Mouse (Mus musculus) forebrain, embryonic 13.5 days (tissue): ENCODE measurements around the gene Col18a1. TPM values are rescaled to one million over a fixed set of nuclear protein-coding genes. Genes with fewer than 3 reads are reported as not detected.
A peak's percentile ranks its signal among the peaks of the same experiment; 100 is the strongest.

Experiments
- ATAC-seq: fragments of 200-750 bp; cut with Nextera tagmentation; 2 replicates; pipeline ENCODE4 v1.8.0; 2017
- H3K27ac ChIP-seq: fragments of 300-500 bp; sonication (generic); 2 replicates; pipeline ENCODE4 v1.5.1; 2015; ENCODE audit warnings: inconsistent platforms, mild to moderate bottlenecking, moderate library complexity
- H3K27me3 ChIP-seq: fragments of 300-500 bp; sonication (generic); 2 replicates; pipeline ENCODE4 v1.6.1; 2015; ENCODE audit warnings: mild to moderate bottlenecking, inconsistent platforms
- H3K36me3 ChIP-seq: fragments of 300-500 bp; sonication (generic); 2 replicates; pipeline ENCODE4 v1.6.1; 2015; ENCODE audit warnings: mild to moderate bottlenecking, inconsistent platforms; ENCODE audit not compliant: poor library complexity, severe bottlenecking
- H3K4me1 ChIP-seq: fragments of 300-500 bp; sonication (generic); 2 replicates; pipeline ENCODE4 v1.6.1; 2015; ENCODE audit warnings: inconsistent platforms
- H3K4me2 ChIP-seq: fragments of 300-500 bp; sonication (generic); 2 replicates; pipeline ENCODE4 v1.6.1; 2015; ENCODE audit warnings: inconsistent platforms, mild to moderate bottlenecking, moderate library complexity
- H3K4me3 ChIP-seq: fragments of 300-500 bp; sonication (generic); 2 replicates; pipeline ENCODE4 v1.5.1; 2015; ENCODE audit warnings: mild to moderate bottlenecking, inconsistent platforms
- H3K9ac ChIP-seq: fragments of 300-500 bp; sonication (generic); 2 replicates; pipeline ENCODE4 v1.6.1; 2015; ENCODE audit warnings: mild to moderate bottlenecking, inconsistent platforms
- H3K9me3 ChIP-seq: fragments of 300-500 bp; sonication (generic); replicated peaks from 2 replicates; pipeline ENCODE4 v1.6.1; 2016; ENCODE audit warnings: inconsistent platforms
- WGBS: fragments of 180-500 bp; shearing (Covaris S2); methylation state at CpG from one replicate; pipeline ENCODE4 v1.1.7; 2015; 5-methylcytosine and 5-hydroxymethylcytosine counted together
- polyA plus RNA-seq: library from polyadenylated mRNA; unstranded; fragments of >200 nt; fragmentation: Nextera tagmentation; extraction: Ambion mirVana; gene quantifications from 2 replicates; pipeline ENCODE4 v1.2.1, GENCODE M21; 2015

Gene Col18a1
- polyA plus RNA-seq, 1 experiment from 2014 or later: 35.5 TPM

DNA sequence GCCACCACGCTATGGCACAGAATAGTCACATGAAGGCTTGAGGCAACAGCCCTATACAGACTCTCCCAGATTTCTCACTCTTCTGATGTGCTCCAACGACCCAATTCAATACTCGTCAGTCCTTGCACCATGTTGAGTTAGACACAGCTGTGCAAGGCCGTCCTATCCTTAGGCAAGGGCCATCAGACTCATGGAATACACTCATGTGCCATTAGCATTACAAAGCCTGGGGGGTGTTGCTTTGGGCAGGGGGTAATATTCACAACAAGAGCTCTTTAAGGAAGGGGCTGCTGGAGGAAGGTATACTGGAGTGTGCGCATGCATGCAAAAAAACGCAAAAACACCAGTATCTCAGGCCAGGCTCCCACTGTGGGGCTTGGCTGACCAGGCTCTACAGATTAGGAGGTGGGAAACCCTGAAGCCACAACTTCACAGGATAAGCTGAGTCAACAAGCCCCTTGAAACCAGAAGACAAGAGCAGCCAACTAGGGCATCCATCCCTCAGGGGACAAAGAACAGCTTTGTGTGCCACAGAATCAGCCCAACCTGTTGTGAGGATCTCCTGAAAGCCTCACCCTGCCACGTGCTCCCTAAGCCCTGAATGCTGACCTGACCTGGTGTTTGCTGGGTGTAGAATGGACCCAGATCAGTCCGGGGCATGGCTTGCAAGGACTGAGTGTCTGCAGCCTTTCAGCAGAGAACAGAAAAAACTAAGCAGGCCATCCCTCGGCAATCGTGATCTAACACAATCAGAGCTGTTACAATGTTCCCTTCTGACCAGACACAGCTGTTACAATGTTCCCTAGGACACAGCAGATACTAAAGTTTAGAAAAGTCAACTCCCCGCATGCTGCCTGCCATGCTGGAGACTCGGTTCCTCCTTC is 69.1 kb downstream of the Col18a1 start:
- peaks cover 8% of the 10 kb centered on the region for H3K4me1 ChIP-seq
- ATAC-seq: no peak
- peaks cover 12% of the 10 kb centered on the region for H3K9me3 ChIP-seq
- no peak overlapping the region for H3K4me3 ChIP-seq
- 50% methylated on average over 12 of the region's 12 CpGs for WGBS
- no peak overlapping the region for H3K9ac ChIP-seq
- peaks cover 25% of the 10 kb centered on the region; the same call in 1 of the 2 replicates for H3K36me3 ChIP-seq
- H3K4me2 ChIP-seq: no peak overlapping the region
- no peaks in the 10 kb centered on the region for H3K27me3 ChIP-seq
- no peak overlapping the region for H3K27ac ChIP-seq

DNA sequence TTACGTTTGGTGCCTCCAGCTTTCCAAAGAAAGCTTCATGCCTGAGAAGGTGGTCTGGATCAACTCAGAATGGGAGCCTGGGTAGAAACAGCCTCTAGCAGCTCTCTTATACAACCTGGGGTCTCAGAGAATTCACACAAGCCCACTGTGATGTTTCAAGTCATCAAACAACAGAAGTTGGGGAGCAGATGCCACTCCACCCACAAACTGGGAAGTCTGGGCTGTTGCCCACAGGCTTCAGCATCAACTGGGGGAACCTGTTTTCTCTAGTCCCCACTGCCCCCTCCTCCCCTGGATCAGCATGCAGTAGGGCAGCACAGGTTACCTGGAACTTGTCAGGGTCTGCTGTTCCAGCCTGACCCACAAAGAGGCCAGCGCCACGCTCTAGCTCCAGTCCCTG is 70.7 kb downstream of the Col18a1 start:
- Histone ChIP-seq H3K36me3 (peaks cover 26% of the 10 kb centered on the region; the same call in 1 of the 2 replicates), H3K4me3 (no peak overlapping the region), H3K9ac (no peak overlapping the region), H3K27me3 (no peaks in the 10 kb centered on the region), H3K4me2 (no peak overlapping the region), H3K27ac (no peak overlapping the region), H3K9me3 (peaks cover 13% of the 10 kb centered on the region), H3K4me1 (peaks cover 8% of the 10 kb centered on the region)
- no peak for ATAC-seq
- over 99% methylated on average over 3 of the region's 3 CpGs for WGBS

DNA sequence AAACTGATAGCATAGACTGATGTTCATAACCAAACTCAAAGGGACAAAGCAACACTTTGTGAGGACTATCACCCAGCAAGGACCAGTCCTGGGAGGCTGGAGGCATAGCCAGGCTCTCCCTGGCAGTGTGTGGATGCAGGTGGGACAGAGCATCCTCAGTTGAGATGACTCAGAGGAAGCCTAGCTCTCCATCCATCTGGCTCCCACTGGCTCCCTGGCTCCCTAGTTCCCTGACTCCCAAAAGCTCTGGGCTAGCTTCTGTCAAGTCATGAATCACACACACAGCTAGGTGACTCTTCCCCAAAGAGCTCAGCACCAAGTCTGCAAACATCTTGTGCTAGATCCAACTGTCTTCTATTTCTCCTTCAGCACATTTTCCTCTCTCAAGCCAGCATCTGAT is 72.5 kb downstream of the Col18a1 start:
- H3K27ac ChIP-seq: no peak overlapping the region
- H3K9me3 ChIP-seq: peaks cover 13% of the 10 kb centered on the region
- H3K4me2 ChIP-seq: no peak overlapping the region
- no peak for ATAC-seq
- no peaks in the 10 kb centered on the region for H3K27me3 ChIP-seq
- no peak overlapping the region for H3K4me3 ChIP-seq
- no peak overlapping the region for H3K9ac ChIP-seq
- H3K4me1 ChIP-seq: peaks cover 13% of the 10 kb centered on the region
- peaks cover 26% of the 10 kb centered on the region; the same call in 1 of the 2 replicates for H3K36me3 ChIP-seq

DNA sequence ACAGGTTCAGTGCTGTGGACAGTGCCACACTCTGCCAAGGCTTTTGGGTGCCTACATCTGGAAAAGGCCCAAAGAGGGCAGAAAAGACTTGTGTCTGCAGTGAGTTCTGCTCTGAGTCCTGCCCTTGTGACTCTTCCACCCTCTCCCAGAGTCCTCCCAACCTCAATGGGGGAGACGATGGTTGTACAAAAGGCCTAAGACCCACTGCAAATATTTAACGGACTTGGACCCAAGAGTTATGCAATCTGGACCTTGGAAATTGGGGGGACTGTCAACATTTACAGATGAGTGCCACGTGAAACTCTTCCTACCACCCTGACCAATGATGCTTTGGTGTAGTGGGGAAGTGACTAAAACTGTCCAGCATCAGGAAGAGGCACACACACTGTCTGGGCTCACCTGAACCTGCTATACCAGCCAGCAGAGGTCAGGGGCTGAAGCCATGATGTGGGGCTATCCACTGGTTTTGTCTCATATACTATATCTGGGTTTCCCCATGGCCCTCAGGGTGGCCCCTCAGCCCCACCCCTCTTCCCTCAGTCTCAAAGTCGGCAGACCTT is 74.7 kb downstream of the Col18a1 start:
- 93% methylated on average over 4 of the region's 4 CpGs for WGBS
- H3K27me3 ChIP-seq: no peaks in the 10 kb centered on the region
- no peak overlapping the region for H3K27ac ChIP-seq
- peaks cover 37% of the 10 kb centered on the region; the same call in 1 of the 2 replicates for H3K36me3 ChIP-seq
- peaks cover 5% of the 10 kb centered on the region; the same call in 1 of the 2 replicates for H3K4me1 ChIP-seq
- H3K9ac ChIP-seq: no peak overlapping the region
- no peak overlapping the region for H3K4me2 ChIP-seq
- H3K4me3 ChIP-seq: no peak overlapping the region
- ATAC-seq: no peak
- peaks cover 13% of the 10 kb centered on the region for H3K9me3 ChIP-seq

DNA sequence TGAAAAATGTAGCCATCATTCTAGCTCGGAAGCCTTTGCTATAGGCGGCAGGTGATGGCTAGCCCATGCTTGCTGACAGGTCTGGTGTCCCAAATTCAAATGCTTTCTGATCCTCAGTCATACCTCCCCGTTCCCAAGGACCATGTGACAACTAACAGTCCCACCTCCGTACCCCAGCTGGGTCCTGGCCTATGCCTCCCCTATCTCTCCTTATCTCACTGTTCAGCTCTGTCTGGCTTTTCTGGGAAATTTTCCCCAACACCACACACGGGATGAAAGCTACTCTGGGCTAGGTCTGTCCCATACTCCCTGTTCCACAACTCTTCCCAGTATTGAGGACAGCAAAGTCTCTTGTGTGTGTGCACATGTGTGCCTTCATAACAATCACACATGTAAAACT is 76.3 kb downstream of the Col18a1 start:
- peaks cover 13% of the 10 kb centered on the region for H3K9me3 ChIP-seq
- H3K27ac ChIP-seq: no peak overlapping the region
- H3K4me3 ChIP-seq: no peak overlapping the region
- WGBS: 84% methylated on average over 5 of the region's 5 CpGs
- H3K36me3 ChIP-seq: peaks cover 46% of the 10 kb centered on the region; the same call in 1 of the 2 replicates
- H3K4me2 ChIP-seq: no peak overlapping the region
- ATAC-seq: no peak
- no peak overlapping the region for H3K9ac ChIP-seq
- H3K27me3 ChIP-seq: no peaks in the 10 kb centered on the region
- peaks cover 5% of the 10 kb centered on the region; the same call in 1 of the 2 replicates for H3K4me1 ChIP-seq

DNA sequence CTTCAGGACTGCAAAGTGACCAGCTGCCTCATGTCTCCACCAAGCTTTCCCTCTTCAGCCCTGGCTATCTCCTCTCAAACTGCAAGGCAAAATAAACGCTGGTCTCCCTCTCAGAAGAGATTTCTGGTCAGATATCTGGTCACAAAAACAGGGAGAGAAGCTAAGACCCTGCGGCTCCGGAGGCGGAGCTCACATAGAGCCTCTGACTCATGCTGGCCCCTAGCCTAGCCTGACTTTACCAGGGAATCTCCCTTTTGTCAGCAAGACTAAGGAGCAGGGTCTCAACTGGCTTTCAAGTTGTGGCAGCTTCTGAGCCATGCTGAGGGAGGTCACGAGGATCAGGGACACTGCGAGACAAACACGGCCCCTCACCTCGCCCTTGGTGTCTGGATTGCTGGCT is 77.0 kb downstream of the Col18a1 start:
- Histone ChIP-seq H3K4me1 (peaks cover 5% of the 10 kb centered on the region; the same call in 1 of the 2 replicates), H3K27me3 (no peaks in the 10 kb centered on the region), H3K36me3 (peaks cover 45% of the 10 kb centered on the region; the same call in 1 of the 2 replicates), H3K4me2 (peak overlapping the region; percentile 5; the same call in 1 of the 2 replicates), H3K9ac (no peak overlapping the region), H3K9me3 (peaks cover 13% of the 10 kb centered on the region), H3K4me3 (no peak overlapping the region), H3K27ac (no peak overlapping the region)
- WGBS: 58% methylated on average over 8 of the region's 8 CpGs
- ATAC-seq: no peak

DNA sequence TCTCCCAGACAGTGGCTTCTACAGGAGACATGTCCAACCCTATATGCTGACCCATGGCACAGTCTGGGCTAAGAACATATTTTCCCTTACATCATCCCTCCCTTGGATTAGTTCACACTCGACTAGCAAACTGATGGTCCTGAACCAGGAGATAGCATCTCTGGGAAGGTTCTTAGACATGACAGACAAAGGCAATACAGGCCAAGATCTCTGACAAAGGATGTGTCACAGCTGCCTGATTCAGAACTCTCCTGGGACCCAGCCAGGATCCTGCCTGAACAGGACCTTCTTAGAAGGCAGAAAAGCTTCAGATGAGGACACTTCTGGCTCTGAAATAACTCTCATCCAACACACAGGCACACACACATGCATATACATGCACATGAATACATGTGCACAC is 81.8 kb downstream of the Col18a1 start:
- WGBS: 78% methylated on average over 1 of the region's 1 CpGs
- peaks cover 3% of the 10 kb centered on the region; the same call in 1 of the 2 replicates for H3K4me1 ChIP-seq
- no peak overlapping the region for H3K27ac ChIP-seq
- peaks cover 39% of the 10 kb centered on the region; the same call in 1 of the 2 replicates for H3K36me3 ChIP-seq
- H3K9ac ChIP-seq: no peak overlapping the region
- H3K27me3 ChIP-seq: no peaks in the 10 kb centered on the region
- ATAC-seq: no peak
- H3K4me2 ChIP-seq: no peak overlapping the region
- no peak overlapping the region for H3K4me3 ChIP-seq
- no peaks in the 10 kb centered on the region for H3K9me3 ChIP-seq

DNA sequence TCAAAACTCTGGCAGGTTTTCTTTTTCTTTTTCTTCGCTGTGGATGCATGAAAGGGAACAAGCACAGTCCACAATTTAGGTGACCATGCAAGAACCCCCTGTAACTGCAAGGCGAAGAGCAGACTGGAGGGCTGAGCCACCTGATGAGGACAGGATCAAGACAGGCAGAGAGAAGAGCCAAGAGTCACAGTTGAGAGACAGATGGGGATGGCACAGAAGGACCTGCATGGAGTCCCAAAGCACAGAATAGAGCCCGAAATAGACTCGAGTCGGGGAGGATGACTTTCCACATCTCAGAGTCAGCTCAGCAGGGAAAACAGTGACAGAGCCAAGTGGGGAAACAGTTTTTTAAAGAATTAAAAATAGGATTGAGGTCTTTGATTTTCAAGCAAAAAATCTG is 83.4 kb downstream of the Col18a1 start:
- Histone ChIP-seq H3K27me3 (no peaks in the 10 kb centered on the region), H3K27ac (no peak overlapping the region), H3K4me3 (no peak overlapping the region), H3K36me3 (peaks cover 47% of the 10 kb centered on the region; the same call in 1 of the 2 replicates), H3K9me3 (no peaks in the 10 kb centered on the region), H3K9ac (no peak overlapping the region), H3K4me1 (no peaks in the 10 kb centered on the region), H3K4me2 (no peak overlapping the region)
- WGBS: 82% methylated on average over 5 of the region's 5 CpGs
- ATAC-seq: no peak

DNA sequence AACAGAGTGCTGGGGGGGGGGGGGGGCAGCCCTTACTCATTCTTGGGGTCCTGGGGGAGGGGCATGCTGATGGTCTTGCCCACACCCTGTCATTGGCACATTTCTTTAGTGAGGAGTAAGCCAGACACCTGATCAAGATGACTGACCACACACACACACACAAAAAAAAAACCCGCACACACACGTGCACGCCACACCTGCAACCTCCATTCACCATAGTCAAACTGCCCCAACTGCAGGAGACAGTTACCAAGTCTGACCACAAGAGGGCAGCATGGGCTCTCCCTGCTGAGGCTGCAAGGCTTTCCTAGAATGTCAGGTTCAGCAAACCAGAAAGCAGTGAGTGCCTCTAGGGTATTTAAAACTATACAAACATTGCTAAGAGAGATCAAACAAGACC is 83.9 kb downstream of the Col18a1 start:
- no peak for ATAC-seq

DNA sequence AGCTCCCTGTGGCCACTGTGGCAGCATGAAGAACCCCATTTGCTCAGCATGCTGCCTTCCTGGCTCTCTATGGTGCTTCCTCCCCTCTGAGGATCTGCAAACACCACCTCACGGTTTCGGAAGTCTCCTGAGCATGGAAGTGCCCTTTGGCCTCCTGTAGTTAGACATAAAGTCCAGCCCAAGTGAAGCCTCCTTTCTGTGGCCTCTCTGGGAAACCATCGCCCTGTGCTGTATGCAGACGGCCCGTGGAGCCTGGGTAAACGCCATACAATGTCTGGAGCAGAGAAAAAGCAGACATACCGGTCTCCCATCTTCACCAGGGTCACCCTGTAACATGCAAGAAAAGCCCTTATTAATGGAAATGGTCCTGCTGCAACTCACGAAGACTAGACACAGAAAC is 87.4 kb downstream of the Col18a1 start:
- Histone ChIP-seq H3K9me3 (no peaks in the 10 kb centered on the region), H3K4me2 (no peak overlapping the region), H3K4me1 (no peaks in the 10 kb centered on the region), H3K4me3 (no peak overlapping the region), H3K9ac (no peak overlapping the region), H3K27ac (no peak overlapping the region), H3K36me3 (peaks cover 15% of the 10 kb centered on the region; the same call in 1 of the 2 replicates), H3K27me3 (no peaks in the 10 kb centered on the region)
- WGBS: 91% methylated on average over 8 of the region's 8 CpGs
- ATAC-seq: no peak

More for the DNA sequence above, 83.9 kb downstream of the Col18a1 start:
- H3K4me2 ChIP-seq: no peak overlapping the region
- no peak overlapping the region for H3K9ac ChIP-seq
- no peak overlapping the region for H3K27ac ChIP-seq
- no peaks in the 10 kb centered on the region for H3K4me1 ChIP-seq
- no peak overlapping the region for H3K4me3 ChIP-seq
- peaks cover 44% of the 10 kb centered on the region; the same call in 1 of the 2 replicates for H3K36me3 ChIP-seq
- no peaks in the 10 kb centered on the region for H3K27me3 ChIP-seq
- whole genome bisulfite sequencing: 17% methylated on average over 3 of the region's 3 CpGs
- no peaks in the 10 kb centered on the region for H3K9me3 ChIP-seq

DNA sequence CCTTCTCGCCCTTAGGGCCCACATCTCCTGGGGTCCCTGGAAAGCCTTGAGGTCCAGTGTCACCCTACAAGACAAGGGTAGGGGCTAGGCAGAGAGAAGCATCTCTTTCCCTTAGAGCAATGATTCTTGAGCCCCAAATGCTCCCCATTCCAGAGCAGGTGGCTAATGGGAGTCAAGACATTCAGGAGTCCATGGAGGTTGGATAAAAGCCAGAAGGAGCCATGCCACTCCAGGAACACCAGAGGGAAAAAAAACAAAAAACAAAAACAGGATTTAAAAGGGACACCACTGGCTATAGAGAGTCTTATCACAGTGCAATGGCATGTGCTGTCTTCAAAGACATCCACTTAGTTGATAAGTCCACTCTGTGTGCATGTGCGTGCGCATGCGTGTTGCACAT is 87.9 kb downstream of the Col18a1 start:
- peaks cover 17% of the 10 kb centered on the region for H3K36me3 ChIP-seq
- H3K9me3 ChIP-seq: no peaks in the 10 kb centered on the region
- H3K27ac ChIP-seq: no peak overlapping the region
- H3K27me3 ChIP-seq: no peaks in the 10 kb centered on the region
- 96% methylated on average over 4 of the region's 4 CpGs for WGBS
- H3K9ac ChIP-seq: no peak overlapping the region
- ATAC-seq: no peak
- no peak overlapping the region for H3K4me3 ChIP-seq
- no peak overlapping the region for H3K4me2 ChIP-seq
- H3K4me1 ChIP-seq: no peaks in the 10 kb centered on the region

DNA sequence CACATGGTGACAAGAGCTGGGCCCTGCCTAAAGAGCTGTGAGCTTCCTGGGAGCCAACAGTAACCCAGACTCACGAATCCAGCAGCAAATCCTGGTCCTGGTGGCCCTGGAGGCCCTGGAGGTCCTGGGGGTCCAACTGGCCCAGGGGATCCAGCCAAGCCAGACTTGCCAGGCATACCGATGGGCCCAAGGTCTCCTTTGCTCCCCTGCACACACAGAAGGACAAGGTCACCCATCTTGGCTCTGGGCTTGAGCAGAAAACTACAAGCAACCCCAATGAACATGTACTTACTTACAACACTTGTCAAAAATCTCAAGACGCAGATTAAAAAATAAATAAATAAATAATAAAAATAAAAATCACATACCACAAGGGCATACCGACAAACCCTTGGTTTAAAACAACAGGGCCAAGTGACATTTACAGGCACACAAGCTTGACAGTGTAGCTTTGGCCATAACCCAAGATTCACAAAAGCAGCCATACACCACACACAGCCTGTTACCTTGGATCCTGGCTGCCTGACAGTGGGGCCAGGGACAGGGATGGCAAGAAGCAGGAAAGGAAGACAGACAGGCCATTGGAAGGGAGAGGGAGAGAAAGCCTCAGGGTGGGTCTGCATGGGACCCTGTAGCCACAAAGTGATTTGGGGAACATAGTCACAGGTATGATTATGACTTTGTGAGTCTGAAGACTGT is 91.9 kb downstream of the Col18a1 start:
- 94% methylated on average over 4 of the region's 4 CpGs for WGBS
- Histone ChIP-seq H3K27ac (no peak overlapping the region), H3K27me3 (no peaks in the 10 kb centered on the region), H3K9me3 (no peaks in the 10 kb centered on the region), H3K4me3 (no peak overlapping the region), H3K36me3 (peaks cover 15% of the 10 kb centered on the region), H3K4me1 (no peaks in the 10 kb centered on the region), H3K4me2 (no peak overlapping the region), H3K9ac (no peak overlapping the region)
- no peak for ATAC-seq
